16 mouse cellular contexts compared by ENCODE assay signal in the genomic region with DNA sequence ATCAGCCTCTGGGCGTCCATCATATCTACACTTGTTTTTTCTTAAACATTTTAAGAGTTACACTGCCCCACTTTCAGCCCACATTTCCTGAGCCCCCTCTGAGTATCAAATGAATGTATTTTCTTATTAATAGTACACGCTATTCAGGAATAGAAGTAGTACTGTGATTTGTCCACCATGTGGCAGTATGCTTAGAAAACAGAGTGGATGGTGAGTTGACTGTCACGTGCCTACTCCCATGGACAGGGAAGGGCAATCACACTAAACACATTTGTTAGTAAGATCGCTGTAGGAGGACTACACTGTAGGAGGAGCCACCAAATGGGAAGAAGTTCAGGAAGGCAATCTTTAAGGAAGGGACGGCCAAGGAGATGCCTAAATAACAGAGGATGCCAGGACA. TPM values are rescaled to one million over a fixed set of nuclear protein-coding genes. Genes with fewer than 3 reads are reported as not detected.
A peak's percentile ranks its signal among the peaks of the same experiment; 100 is the strongest.
DNase-seq lines count a peak whose midpoint lies in the region; ATAC-seq and TF ChIP-seq lines count a peak whose summit lies in the region.
"Had no signal": no experiment of that assay in that cellular context is flagged by ENCODE, and none has a peak within 500 bp of the region (broad histone marks: within the 10 kb centered on the region; RNA-seq: fewer than 3 reads in every experiment).

No protein-coding gene starts in this region.

- H3K4me1 ChIP-seq in forebrain, postnatal 0 days (ENCODE audit: insufficient read depth), result no peaks in the 10 kb centered on the region
- H3K4me1 ChIP-seq in forebrain, embryonic 16.5 days (replicated peaks; ENCODE audit: control insufficient read depth, insufficient read depth, low read length), result no peaks in the 10 kb centered on the region
- 0 out of 2 replicates have a peak, but pooled peaks cover 3% of the 10 kb centered on the region for H3K4me1 ChIP-seq in liver, postnatal 0 days (ENCODE audit: insufficient read depth)
- H3K4me1 ChIP-seq in liver, embryonic 11.5 days (replicated peaks; ENCODE audit: control insufficient read depth, insufficient read depth, low read length), result no peaks in the 10 kb centered on the region
- 0 out of 4 replicates have a peak, but pooled peaks cover 0 to 4% of the 10 kb centered on the region in 2 experiments for H3K4me1 ChIP-seq in ES-E14 (ENCODE audit: control insufficient read depth in 2 of 2, insufficient read depth in 2 of 2, low read length in 2 of 2, poor library complexity in 1 of 2)
- H3K4me1 ChIP-seq: embryonic facial prominence, embryonic 12.5 days; forebrain, embryonic 15.5 days; midbrain, embryonic 13.5 days had no signal

- no peak overlapping the region for H3K27ac ChIP-seq in forebrain, postnatal 0 days (ENCODE audit: low read depth, low read length)
- no peak overlapping the region for H3K27ac ChIP-seq in forebrain, embryonic 16.5 days (ENCODE audit: low read length)
- no peak overlapping the region for H3K27ac ChIP-seq in liver, postnatal 0 days (ENCODE audit: low read depth)
- H3K27ac ChIP-seq in liver, embryonic 11.5 days (ENCODE audit: low read depth, low read length), result no peak overlapping the region
- H3K27ac ChIP-seq in ES-E14 (ENCODE audit: insufficient read depth, low read depth, low read length, poor library complexity, severe bottlenecking), result no peak overlapping the region
- H3K27ac ChIP-seq: embryonic facial prominence, embryonic 12.5 days; forebrain, embryonic 15.5 days; limb, embryonic 15.5 days; midbrain, embryonic 13.5 days had no signal

- no peak overlapping the region for H3K4me2 ChIP-seq in forebrain, postnatal 0 days (ENCODE audit: low read depth)
- no peak overlapping the region for H3K4me2 ChIP-seq in forebrain, embryonic 16.5 days (ENCODE audit: low read length)
- H3K4me2 ChIP-seq in liver, postnatal 0 days (ENCODE audit: low read depth, low read length), result no peak overlapping the region
- no peak overlapping the region for H3K4me2 ChIP-seq in liver, embryonic 11.5 days
- H3K4me2 ChIP-seq: embryonic facial prominence, embryonic 12.5 days; forebrain, embryonic 15.5 days; limb, embryonic 15.5 days; midbrain, embryonic 13.5 days had no signal

- in situ Hi-C loops in ES-E14 (cut with MboI; ENCODE audit: low sequenced_read_pairs in 2 of 2, unreplicated experiment in 2 of 2), result no loop called here

- WGBS in forebrain, postnatal 0 days, result 48% methylated on average over 5 of the region's 5 CpGs
- WGBS in forebrain, embryonic 16.5 days, result 47% methylated on average over 5 of the region's 5 CpGs
- 33% methylated on average over 5 of the region's 5 CpGs for WGBS in liver, postnatal 0 days (ENCODE audit: insufficient replicate concordance)
- WGBS in liver, embryonic 11.5 days, result 35% methylated on average over 5 of the region's 5 CpGs

- no peaks in the 10 kb centered on the region for H3K36me3 ChIP-seq in forebrain, postnatal 0 days (ENCODE audit: insufficient read depth)
- H3K36me3 ChIP-seq in forebrain, embryonic 16.5 days (ENCODE audit: control insufficient read depth, insufficient read depth), result no peaks in the 10 kb centered on the region
- H3K36me3 ChIP-seq in liver, postnatal 0 days (replicated peaks; ENCODE audit: insufficient read depth, low read length), result no peaks in the 10 kb centered on the region
- H3K36me3 ChIP-seq in liver, embryonic 11.5 days (ENCODE audit: control insufficient read depth, insufficient read depth, low read length), result no peaks in the 10 kb centered on the region
- H3K36me3 ChIP-seq in ES-E14 (ENCODE audit: control insufficient read depth, insufficient read depth, low read length, poor library complexity, severe bottlenecking), result no peaks in the 10 kb centered on the region
- H3K36me3 ChIP-seq: embryonic facial prominence, embryonic 12.5 days; forebrain, embryonic 15.5 days; limb, embryonic 15.5 days; midbrain, embryonic 13.5 days had no signal

- H3K9me3 ChIP-seq in forebrain, postnatal 0 days (ENCODE audit: low read length), result no peaks in the 10 kb centered on the region
- H3K9me3 ChIP-seq in forebrain, embryonic 16.5 days (ENCODE audit: control insufficient read depth, low read length), result no peaks in the 10 kb centered on the region
- H3K9me3 ChIP-seq in liver, postnatal 0 days (ENCODE audit: low read length), result no peaks in the 10 kb centered on the region
- no peaks in the 10 kb centered on the region for H3K9me3 ChIP-seq in liver, embryonic 11.5 days (ENCODE audit: control insufficient read depth, low read length)
- no peaks in the 10 kb centered on the region for H3K9me3 ChIP-seq in ES-E14 (ENCODE audit: control insufficient read depth, insufficient read depth, low read depth, low read length)
- H3K9me3 ChIP-seq: embryonic facial prominence, embryonic 12.5 days; forebrain, embryonic 15.5 days; limb, embryonic 15.5 days; midbrain, embryonic 13.5 days had no signal

- ATAC-seq in forebrain, postnatal 0 days, result no peak
- no peak for ATAC-seq in forebrain, embryonic 16.5 days
- no peak for ATAC-seq in liver, postnatal 0 days
- ATAC-seq in liver, embryonic 11.5 days (replicated peaks; ENCODE audit: low FRiP score), result no peak
- ATAC-seq in inflammation-experienced regulatory T-cells, adult 6 months, result no peak
- ATAC-seq: forebrain, embryonic 15.5 days; midbrain, embryonic 13.5 days had no signal

- no peak for TF ChIP-seq EP300 in liver, postnatal 0 days (IDR thresholded peaks at IDR 0.05; ENCODE audit: low read depth)

- TF ChIP-seq CTCF in forebrain, postnatal 0 days (IDR thresholded peaks at IDR 0.05; ENCODE audit: low read depth), result peak; percentile 38
- TF ChIP-seq CTCF in liver, postnatal 0 days (IDR thresholded peaks at IDR 0.05; ENCODE audit: low read depth), result peak; percentile 54

- no peak overlapping the region for H3K4me3 ChIP-seq in forebrain, postnatal 0 days (ENCODE audit: low read depth, low read length)
- H3K4me3 ChIP-seq in forebrain, embryonic 16.5 days (replicated peaks; ENCODE audit: low read length), result no peak overlapping the region
- H3K4me3 ChIP-seq in liver, postnatal 0 days (ENCODE audit: low read depth, low read length), result no peak overlapping the region
- H3K4me3 ChIP-seq in liver, embryonic 11.5 days (ENCODE audit: low read depth, low read length), result no peak overlapping the region
- H3K4me3 ChIP-seq in ES-E14 (ENCODE audit: insufficient read depth in 1 of 2, low read depth in 1 of 2, low read length in 2 of 2, poor library complexity in 1 of 2, severe bottlenecking in 1 of 2), result no peak overlapping the region
- H3K4me3 ChIP-seq: embryonic facial prominence, embryonic 12.5 days; forebrain, embryonic 15.5 days; limb, embryonic 15.5 days; midbrain, embryonic 13.5 days had no signal

- no peak for DNase-seq in forebrain, postnatal 0 days
- no peak for DNase-seq in liver, postnatal 0 days
- DNase-seq in liver, embryonic 11.5 days (ENCODE audit: low spot score), result no peak
- DNase-seq in ES-E14 (ENCODE audit: low read depth, low spot score), result peak; percentile 39
- peak; percentile 6 for DNase-seq in induced T-regulatory cell, adult 2 months (ENCODE audit: low read depth)
- no peak for DNase-seq in right cerebral cortex, postnatal 14 days
- DNase-seq: adrenal gland, adult 8-10 months had no signal

- H3K9ac ChIP-seq in forebrain, postnatal 0 days, result no peak overlapping the region
- no peak overlapping the region for H3K9ac ChIP-seq in forebrain, embryonic 16.5 days (replicated peaks; ENCODE audit: low read depth, low read length)
- no peak overlapping the region for H3K9ac ChIP-seq in liver, postnatal 0 days (replicated peaks)
- H3K9ac ChIP-seq in liver, embryonic 11.5 days (ENCODE audit: low read depth, low read length), result no peak overlapping the region
- H3K9ac ChIP-seq in ES-E14 (ENCODE audit: insufficient read depth, low read depth, low read length, poor library complexity, severe bottlenecking), result no peak overlapping the region
- H3K9ac ChIP-seq: embryonic facial prominence, embryonic 12.5 days; forebrain, embryonic 15.5 days; limb, embryonic 15.5 days; midbrain, embryonic 13.5 days had no signal

- no peaks in the 10 kb centered on the region for H3K27me3 ChIP-seq in forebrain, postnatal 0 days (ENCODE audit: insufficient read depth, low read length)
- no peaks in the 10 kb centered on the region for H3K27me3 ChIP-seq in forebrain, embryonic 16.5 days (replicated peaks; ENCODE audit: control insufficient read depth, insufficient read depth, low read length)
- no peaks in the 10 kb centered on the region for H3K27me3 ChIP-seq in liver, postnatal 0 days (ENCODE audit: insufficient read depth, low read length)
- H3K27me3 ChIP-seq in liver, embryonic 11.5 days (replicated peaks; ENCODE audit: control insufficient read depth, insufficient read depth, low read length), result no peaks in the 10 kb centered on the region
- H3K27me3 ChIP-seq: embryonic facial prominence, embryonic 12.5 days; forebrain, embryonic 15.5 days; limb, embryonic 15.5 days; midbrain, embryonic 13.5 days had no signal

RNA-seq across cellular contexts. Expression of a gene that starts 3.1 kb away (rescaled TPM):
- total RNA-seq in forebrain, postnatal 0 days (2014; rRNA removed), result 0.33 TPM in 1 of 2 replicates, not detected in the other
- polyA plus RNA-seq in forebrain, postnatal 0 days (2015; fragmentation: Nextera tagmentation; extraction: Ambion mirVana), result 0.23 and 0.92 TPM in 2 replicates
- polyA plus RNA-seq in forebrain, embryonic 16.5 days (2015; fragmentation: Nextera tagmentation; extraction: Ambion mirVana), result 0.20 and 0.34 TPM in 2 replicates
- 0.16 and 0.27 TPM in 2 replicates for polyA plus RNA-seq in liver, postnatal 0 days (2015; fragmentation: Nextera tagmentation; extraction: Ambion mirVana)
- polyA plus RNA-seq in liver, embryonic 11.5 days (2014; fragmentation: Nextera tagmentation; extraction: Ambion mirVana), result 0.14 TPM in 1 of 2 replicates, not detected in the other
- total RNA-seq in ES-E14 (2012; rRNA removed), result 0.11 and 0.18 TPM in 2 replicates
- polyA plus RNA-seq in inflammation-experienced regulatory T-cells, adult 6 months (2017; shearing (Covaris generic)), result not detected
- total RNA-seq: adrenal gland, adult 8-10 months; neutrophil, adult 5-6 weeks had no signal
- polyA plus RNA-seq: embryonic facial prominence, embryonic 12.5 days; small intestine, adult 2 months had no signal

RNA-seq across cellular contexts. Expression of a gene that starts 25.1 kb away (rescaled TPM):
- total RNA-seq in forebrain, postnatal 0 days (2014; rRNA removed), result not detected in 2 replicates
- not detected in 2 replicates for polyA plus RNA-seq in forebrain, postnatal 0 days (2015; fragmentation: Nextera tagmentation; extraction: Ambion mirVana)
- not detected in 2 replicates for polyA plus RNA-seq in forebrain, embryonic 16.5 days (2015; fragmentation: Nextera tagmentation; extraction: Ambion mirVana)
- polyA plus RNA-seq in liver, postnatal 0 days (2015; fragmentation: Nextera tagmentation; extraction: Ambion mirVana), result not detected in 2 replicates
- polyA plus RNA-seq in liver, embryonic 11.5 days (2014; fragmentation: Nextera tagmentation; extraction: Ambion mirVana), result not detected in 2 replicates
- total RNA-seq in ES-E14 (2012; rRNA removed), result not detected in 2 replicates
- polyA plus RNA-seq in inflammation-experienced regulatory T-cells, adult 6 months (2017; shearing (Covaris generic)), result not detected
- total RNA-seq: adrenal gland, adult 8-10 months; neutrophil, adult 5-6 weeks had no signal
- polyA plus RNA-seq: embryonic facial prominence, embryonic 12.5 days; forebrain, embryonic 15.5 days; limb, embryonic 15.5 days; midbrain, embryonic 13.5 days; small intestine, adult 2 months; testis, adult 2 months had no signal

RNA-seq across cellular contexts. Expression of a gene that starts 36.1 kb away (rescaled TPM):
- 0.14 and 0.31 TPM in 2 replicates for total RNA-seq in forebrain, postnatal 0 days (2014; rRNA removed)
- polyA plus RNA-seq in forebrain, postnatal 0 days (2015; fragmentation: Nextera tagmentation; extraction: Ambion mirVana), result 0.24 and 0.53 TPM in 2 replicates
- 0.13 and 0.20 TPM in 2 replicates for polyA plus RNA-seq in forebrain, embryonic 16.5 days (2015; fragmentation: Nextera tagmentation; extraction: Ambion mirVana)
- polyA plus RNA-seq in liver, postnatal 0 days (2015; fragmentation: Nextera tagmentation; extraction: Ambion mirVana), result not detected in 2 replicates
- polyA plus RNA-seq in liver, embryonic 11.5 days (2014; fragmentation: Nextera tagmentation; extraction: Ambion mirVana), result not detected in 2 replicates
- 0.36 TPM in 1 of 2 replicates, not detected in the other for total RNA-seq in ES-E14 (2012; rRNA removed)
- polyA plus RNA-seq in inflammation-experienced regulatory T-cells, adult 6 months (2017; shearing (Covaris generic)), result not detected
- total RNA-seq: neutrophil, adult 5-6 weeks had no signal
- polyA plus RNA-seq: midbrain, embryonic 13.5 days; small intestine, adult 2 months had no signal

RNA-seq across cellular contexts. Expression of a gene that starts 44.8 kb away (rescaled TPM):
- total RNA-seq in forebrain, postnatal 0 days (2014; rRNA removed), result 0.31 and 2.0 TPM in 2 replicates
- polyA plus RNA-seq in forebrain, postnatal 0 days (2015; fragmentation: Nextera tagmentation; extraction: Ambion mirVana), result 0.25 and 0.48 TPM in 2 replicates
- polyA plus RNA-seq in forebrain, embryonic 16.5 days (2015; fragmentation: Nextera tagmentation; extraction: Ambion mirVana), result 19.8 TPM in 1 of 2 replicates, not detected in the other
- polyA plus RNA-seq in liver, postnatal 0 days (2015; fragmentation: Nextera tagmentation; extraction: Ambion mirVana), result 0.13 TPM in 1 of 2 replicates, not detected in the other
- polyA plus RNA-seq in liver, embryonic 11.5 days (2014; fragmentation: Nextera tagmentation; extraction: Ambion mirVana), result 0.32 TPM in 1 of 2 replicates, not detected in the other
- not detected in 2 replicates for total RNA-seq in ES-E14 (2012; rRNA removed)
- not detected for polyA plus RNA-seq in inflammation-experienced regulatory T-cells, adult 6 months (2017; shearing (Covaris generic))
- total RNA-seq: adrenal gland, adult 8-10 months; neutrophil, adult 5-6 weeks had no signal
- polyA plus RNA-seq: embryonic facial prominence, embryonic 12.5 days; forebrain, embryonic 15.5 days; limb, embryonic 15.5 days; midbrain, embryonic 13.5 days; small intestine, adult 2 months had no signal

RNA-seq across cellular contexts. Expression of a gene that starts 57.3 kb away (rescaled TPM):
- not detected in 2 replicates for total RNA-seq in forebrain, postnatal 0 days (2014; rRNA removed)
- polyA plus RNA-seq in forebrain, postnatal 0 days (2015; fragmentation: Nextera tagmentation; extraction: Ambion mirVana), result not detected in 2 replicates
- not detected in 2 replicates for polyA plus RNA-seq in forebrain, embryonic 16.5 days (2015; fragmentation: Nextera tagmentation; extraction: Ambion mirVana)
- polyA plus RNA-seq in liver, postnatal 0 days (2015; fragmentation: Nextera tagmentation; extraction: Ambion mirVana), result not detected in 2 replicates
- polyA plus RNA-seq in liver, embryonic 11.5 days (2014; fragmentation: Nextera tagmentation; extraction: Ambion mirVana), result not detected in 2 replicates
- total RNA-seq in ES-E14 (2012; rRNA removed), result not detected in 2 replicates
- polyA plus RNA-seq in inflammation-experienced regulatory T-cells, adult 6 months (2017; shearing (Covaris generic)), result not detected
- total RNA-seq: adrenal gland, adult 8-10 months; neutrophil, adult 5-6 weeks had no signal
- polyA plus RNA-seq: embryonic facial prominence, embryonic 12.5 days; forebrain, embryonic 15.5 days; limb, embryonic 15.5 days; midbrain, embryonic 13.5 days; small intestine, adult 2 months had no signal

Comparison
In these comparisons a context has a peak if more than half of its experiments do, and no peak if none do; other contexts are left out.
1. DNase-seq: peak in ES-E14 (single experiment) and induced T-regulatory cell, adult 2 months (single experiment); none in forebrain, postnatal 0 days (single experiment), liver, postnatal 0 days (single experiment), liver, embryonic 11.5 days (single experiment) and right cerebral cortex, postnatal 14 days (single experiment).